Mouse (Mus musculus) C2C12 (cell line): Measurements from ENCODE around the gene Pold2.

Source experiments
- CTCF ChIP-seq: IDR thresholded peaks from one replicate; pipeline ENCODE4 v1.5.1; 2011; ENCODE audit not compliant: control insufficient read depth, insufficient read depth, insufficient read length
- MAX ChIP-seq: IDR thresholded peaks from one replicate; pipeline ENCODE4 v1.6.1; 2011; ENCODE audit warnings: mild to moderate bottlenecking, control low read depth
- MYOD1 ChIP-seq: IDR thresholded peaks from one replicate; pipeline ENCODE4 v1.6.1; 2011; ENCODE audit warnings: low read depth; ENCODE audit not compliant: control insufficient read depth, insufficient read length
- MYOG ChIP-seq: IDR thresholded peaks from one replicate; pipeline ENCODE4 v1.6.1; 2011; ENCODE audit not compliant: control insufficient read depth, insufficient read length; ENCODE audit errors: extremely low read depth
- USF1 ChIP-seq: IDR thresholded peaks from one replicate; pipeline ENCODE4 v1.6.1; 2011; ENCODE audit warnings: low read depth, mild to moderate bottlenecking, control low read depth, moderate library complexity

DNA sequence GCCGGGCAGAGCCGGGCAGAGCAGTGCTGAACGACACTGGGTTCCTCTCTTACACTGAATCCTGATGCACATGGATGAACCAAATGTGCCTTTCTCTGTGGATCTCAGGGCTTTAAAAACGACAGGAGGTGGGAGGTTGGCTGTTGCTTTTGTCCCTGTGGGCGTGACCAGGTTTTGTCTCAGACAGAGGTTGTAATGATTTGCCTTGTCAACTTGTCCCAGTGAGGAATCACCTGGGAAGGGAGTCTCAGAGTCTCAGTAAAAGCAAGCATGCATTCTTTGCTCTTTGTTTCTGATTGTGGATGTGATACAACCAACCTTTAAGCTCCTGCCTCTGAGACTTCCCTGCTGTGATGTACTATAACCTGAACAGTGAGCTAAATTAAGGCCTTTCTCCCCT, 29.0 kb upstream of the Pold2 start:
- TF ChIP-seq CTCF: no peak
- no peak for TF ChIP-seq USF1
- no peak for TF ChIP-seq MYOD1
- TF ChIP-seq MAX: no peak
- TF ChIP-seq MYOG: no peak
